Mouse (Mus musculus) CH12.LX (cell line): ENCODE data around the gene Rpgrip1.

Experiments used
- CTCF ChIP-seq, 2 experiments: IDR thresholded peaks in 1 of 2; conservative IDR thresholded peaks in 1 of 2; 2 replicates each; pipeline ENCODE4 v1.5.1; 2011 to 2012; ENCODE audit warnings: low read depth in 2 of 2, low read length in 2 of 2, improper control_type of control experiment in 1 of 2, inconsistent platforms in 1 of 2, mild to moderate bottlenecking in 1 of 2, moderate library complexity in 1 of 2
- EP300 ChIP-seq: IDR thresholded peaks from 2 replicates; pipeline ENCODE4 v1.6.1; 2011; ENCODE audit warnings: low read length, improper control_type of control experiment
- MEF2A ChIP-seq: IDR thresholded peaks from 2 replicates; pipeline ENCODE4 v1.6.1; 2014; ENCODE audit warnings: low read depth, mild to moderate bottlenecking, inconsistent platforms, low read length, improper control_type of control experiment, borderline replicate concordance
- MXI1 ChIP-seq: IDR thresholded peaks from 2 replicates; pipeline ENCODE4 v1.6.1; 2011; ENCODE audit warnings: mild to moderate bottlenecking, low read depth, low read length, improper control_type of control experiment
- MYC ChIP-seq: IDR thresholded peaks from 2 replicates; pipeline ENCODE4 v1.6.1; 2011; ENCODE audit warnings: low read depth, mild to moderate bottlenecking, improper control_type of control experiment, low read length
- NELFE ChIP-seq: IDR thresholded peaks from 2 replicates; pipeline ENCODE4 v1.6.1; 2011; ENCODE audit warnings: low read depth, low read length, improper control_type of control experiment
- POLR2A ChIP-seq: IDR thresholded peaks from 2 replicates; pipeline ENCODE4 v1.6.1; 2011; ENCODE audit warnings: low read depth, mild to moderate bottlenecking, improper control_type of control experiment, low read length
- RAD21 ChIP-seq: IDR thresholded peaks from 2 replicates; pipeline ENCODE4 v1.6.1; 2011; ENCODE audit warnings: low read depth, mild to moderate bottlenecking, low read length, improper control_type of control experiment, moderate library complexity
- SIN3A ChIP-seq: IDR thresholded peaks from 2 replicates; pipeline ENCODE4 v1.6.1; 2012; ENCODE audit warnings: low read length, improper control_type of control experiment, inconsistent platforms
- TCF12 ChIP-seq: IDR thresholded peaks from 2 replicates; pipeline ENCODE4 v1.6.1; 2014; ENCODE audit warnings: low read depth, mild to moderate bottlenecking, inconsistent platforms, low read length, improper control_type of control experiment
- ZNF384 ChIP-seq: IDR thresholded peaks from 2 replicates; pipeline ENCODE4 v1.6.1; 2012; ENCODE audit warnings: low read depth, low read length, improper control_type of control experiment, inconsistent platforms

DNA sequence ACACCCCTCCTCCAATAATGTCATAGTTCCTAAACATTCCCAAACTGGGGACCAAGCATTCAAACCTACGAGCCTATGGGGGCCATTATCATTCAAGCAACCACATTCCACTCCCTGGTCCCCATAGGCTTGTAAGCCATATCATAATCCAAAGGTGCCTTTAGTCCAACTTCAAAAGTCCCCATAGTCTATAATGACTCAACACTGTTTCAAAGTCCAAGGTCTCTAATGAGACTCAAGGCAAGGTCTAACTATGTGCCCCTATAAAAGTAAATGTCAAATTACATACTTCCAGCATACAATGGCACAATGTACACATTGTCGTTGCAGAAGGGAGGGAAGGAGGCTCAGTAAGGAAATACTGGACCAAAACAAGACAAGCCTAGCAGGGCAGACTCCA is 44.5 kb downstream of the Rpgrip1 start:
- TF ChIP-seq MXI1 (no peak), NELFE (no peak), TCF12 (no peak), CTCF (conservative IDR thresholded peaks at IDR 0.05 in 1 of 2, IDR thresholded peaks at IDR 0.05 in 1 of 2; ENCODE audit: low read depth in 2 of 2, low read length in 2 of 2) (no peak), MYC (no peak), POLR2A (no peak), ZNF384 (no peak), MEF2A (no peak), RAD21 (no peak), EP300 (no peak), SIN3A (no peak)
